In the genomic region with DNA sequence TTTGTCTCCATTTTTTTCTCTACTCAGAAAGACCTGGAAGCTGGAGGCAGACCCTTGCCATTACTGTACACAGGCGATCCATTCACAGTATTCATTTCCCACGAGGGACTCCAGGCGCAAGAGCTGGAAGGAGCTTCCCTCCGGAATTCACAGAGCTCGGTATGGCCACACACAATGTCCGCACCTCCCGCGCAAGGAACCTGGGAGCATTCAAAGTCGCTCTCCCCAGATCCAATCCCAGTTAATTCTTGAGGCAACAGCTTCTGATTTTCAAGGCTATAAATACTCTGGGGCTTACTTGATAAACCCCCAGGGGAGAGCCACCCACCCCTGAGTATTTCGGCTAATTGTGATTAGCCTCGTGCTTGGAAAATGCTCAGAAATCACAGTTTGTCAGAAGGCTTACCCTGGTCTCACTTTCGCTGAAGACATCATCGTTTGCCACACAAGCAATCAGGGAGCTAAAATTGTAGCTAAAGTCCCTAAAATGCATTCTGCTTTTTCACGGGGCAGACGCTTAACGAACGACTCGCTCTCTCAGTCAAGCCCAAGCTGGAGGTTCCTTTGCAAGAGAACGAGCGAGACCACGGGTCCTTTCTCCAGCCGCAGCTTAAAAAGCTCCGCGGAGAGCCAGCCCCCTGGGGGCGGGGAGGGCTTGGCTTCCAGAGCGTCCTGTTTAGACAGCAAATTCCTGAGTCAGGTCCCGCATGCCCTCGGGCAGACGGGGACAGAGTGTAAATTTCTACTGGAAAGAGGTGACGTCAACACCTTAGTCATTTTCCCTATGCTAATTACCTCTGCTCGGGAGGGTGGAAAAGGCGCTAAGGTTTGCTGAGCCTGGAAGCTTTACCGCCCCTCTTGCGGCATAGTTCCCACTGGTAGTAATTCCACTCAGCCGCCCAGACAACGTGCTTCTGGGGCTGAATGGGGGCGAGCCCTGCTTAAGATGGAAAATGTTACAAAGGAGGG, we compare ENCODE assay signal across 1 mouse cellular context.
TF ChIP-seq lines count a peak whose summit lies in the region.

No protein-coding gene starts in this region.

TF ChIP-seq in CH12.LX, 34 proteins besides CTCF, POLR2A, EP300 and RAD21 (continued from another document):
- TF ChIP-seq ZMIZ1 (IDR thresholded peaks at IDR 0.05; ENCODE audit: low read depth, low read length) = no peak
- no peak for TF ChIP-seq USF2 (conservative IDR thresholded peaks at IDR 0.05; ENCODE audit: low read depth, low read length)
- 0 out of 2 replicates have a peak, but pooled peaks have one; percentile 29 for TF ChIP-seq NRF1 (IDR thresholded peaks at IDR 0.05; ENCODE audit: low read depth, low read length)
- TF ChIP-seq CHD1 (IDR thresholded peaks at IDR 0.05; ENCODE audit: low read depth, low read length) = no peak
- no peak for TF ChIP-seq ZC3H11A (IDR thresholded peaks at IDR 0.05; ENCODE audit: low read depth, low read length)
- TF ChIP-seq CHD2 (IDR thresholded peaks at IDR 0.05; ENCODE audit: low read length) = peak; percentile 51; the same call in 1 of the 2 replicates
- TF ChIP-seq POLR2AphosphoS2 (IDR thresholded peaks at IDR 0.05; ENCODE audit: low read depth, low read length) = 0 out of 2 replicates have a peak, but pooled peaks have one; percentile 38
- peak; percentile 50; the same call in 1 of the 2 replicates for TF ChIP-seq MEF2A (IDR thresholded peaks at IDR 0.05; ENCODE audit: borderline replicate concordance, low read depth, low read length)
- no peak for TF ChIP-seq E2F4 (IDR thresholded peaks at IDR 0.05; ENCODE audit: insufficient replicate concordance, low read depth, low read length)
- 0 out of 2 replicates have a peak, but pooled peaks have one; percentile 56 for TF ChIP-seq TBP (conservative IDR thresholded peaks at IDR 0.05; ENCODE audit: low read depth, low read length)
- TF ChIP-seq BHLHE40 (IDR thresholded peaks at IDR 0.05; ENCODE audit: low read depth, low read length) = peak; percentile 60
- no peak for TF ChIP-seq KAT2A (IDR thresholded peaks at IDR 0.05; ENCODE audit: insufficient replicate concordance, low read length)
- TF ChIP-seq TCF12 (IDR thresholded peaks at IDR 0.05; ENCODE audit: low read depth, low read length) = no peak; the same call in 1 of the 2 replicates
- peak; percentile 88; the same call in 1 of the 2 replicates for TF ChIP-seq UBTF (IDR thresholded peaks at IDR 0.05; ENCODE audit: low read depth, low read length)
- TF ChIP-seq MAX (IDR thresholded peaks at IDR 0.05; ENCODE audit: low read length) = peak; percentile 67
- no peak for TF ChIP-seq ZKSCAN1 (IDR thresholded peaks at IDR 0.05; ENCODE audit: borderline replicate concordance, low read depth, low read length)
- TF ChIP-seq MXI1 (IDR thresholded peaks at IDR 0.05; ENCODE audit: low read depth, low read length) = peak; percentile 21
- TF ChIP-seq GABPA (IDR thresholded peaks at IDR 0.05; ENCODE audit: insufficient replicate concordance, low read depth, low read length) = no peak
- TF ChIP-seq ZNF384 (IDR thresholded peaks at IDR 0.05; ENCODE audit: low read depth, low read length) = no peak
